Mouse (Mus musculus) neural tube, embryonic 11.5 days (tissue): ENCODE data around the gene Myh7. TPM values are rescaled to one million over a fixed set of nuclear protein-coding genes. Genes with fewer than 3 reads are reported as not detected.
"Not testable (repeated sequence)": the region's sequence is repeated elsewhere in the genome, so short reads cannot be mapped to it uniquely, and the experiment has no call there.

ENCODE experiments used
- ATAC-seq: fragments of 200-750 bp; cut with Nextera tagmentation; 2 replicates; pipeline ENCODE4 v1.8.0; 2017; ENCODE audit warnings: moderate number of reproducible peaks, mild to moderate bottlenecking, moderate TSS enrichment, moderate library complexity; ENCODE audit not compliant: insufficient read depth, low FRiP score, low TSS enrichment
- DNase-seq: peaks from one replicate; pipeline ENCODE4 v3.0.0-alpha.2; 2015; ENCODE audit warnings: low spot score
- H3K27ac ChIP-seq: fragments of 300-500 bp; sonication (generic); 2 replicates; pipeline ENCODE4 v1.5.1; 2014; ENCODE audit warnings: low read depth, mild to moderate bottlenecking, low read length
- H3K27me3 ChIP-seq: fragments of 300-500 bp; sonication (generic); 2 replicates; pipeline ENCODE4 v1.6.1; 2014; ENCODE audit warnings: mild to moderate bottlenecking, low read length, mixed read lengths; ENCODE audit not compliant: control insufficient read depth, insufficient read depth
- H3K36me3 ChIP-seq: fragments of 300-500 bp; sonication (generic); 2 replicates; pipeline ENCODE4 v1.6.1; 2014; ENCODE audit warnings: mild to moderate bottlenecking, low read length, moderate library complexity, mixed read lengths; ENCODE audit not compliant: control insufficient read depth, insufficient read depth
- H3K4me1 ChIP-seq: fragments of 300-500 bp; sonication (generic); 2 replicates; pipeline ENCODE4 v1.6.1; 2014; ENCODE audit warnings: low read length, mixed read lengths; ENCODE audit not compliant: control insufficient read depth, insufficient read depth
- H3K4me2 ChIP-seq: fragments of 300-500 bp; sonication (generic); 2 replicates; pipeline ENCODE4 v1.6.1; 2014; ENCODE audit warnings: low read depth, mild to moderate bottlenecking, moderate library complexity
- H3K4me3 ChIP-seq: fragments of 300-500 bp; sonication (generic); 2 replicates; pipeline ENCODE4 v1.5.1; 2014; ENCODE audit warnings: low read depth, low read length
- H3K9ac ChIP-seq: fragments of 300-500 bp; sonication (generic); 2 replicates; pipeline ENCODE4 v1.6.1; 2014; ENCODE audit warnings: mild to moderate bottlenecking, low read length
- H3K9me3 ChIP-seq: fragments of 300-500 bp; sonication (generic); 2 replicates; pipeline ENCODE4 v1.6.1; 2016; ENCODE audit warnings: low read length; ENCODE audit not compliant: control insufficient read depth
- WGBS: fragments of 180-500 bp; shearing (Covaris S2); extraction: QIAGEN DNeasy Blood & Tissue Kit; methylation state at CpG from one replicate; pipeline ENCODE4 v1.1.7; 2014; 5-methylcytosine and 5-hydroxymethylcytosine counted together
- polyA plus RNA-seq: library from polyadenylated mRNA; unstranded; fragments of >200 nt; fragmentation: Nextera tagmentation; extraction: Ambion mirVana; gene quantifications from 2 replicates; pipeline ENCODE4 v1.2.1, GENCODE M21; 2014

Gene Myh7
- polyA plus RNA-seq, 1 experiment from 2014 or later = 15.6 TPM

- no peaks in the 10 kb centered on the region for H3K27me3 ChIP-seq
- H3K4me2 ChIP-seq = no peak overlapping the region
- no peak overlapping the region for H3K27ac ChIP-seq
- H3K4me1 ChIP-seq = no peaks in the 10 kb centered on the region
- no peak for ATAC-seq
- DNase-seq = no peak
- WGBS = 82% methylated on average over 3 of the region's 3 CpGs
- H3K4me3 ChIP-seq = no peak overlapping the region
- H3K9me3 ChIP-seq = no peaks in the 10 kb centered on the region
- H3K9ac ChIP-seq = no peak overlapping the region
- no peaks in the 10 kb centered on the region for H3K36me3 ChIP-seq
Observed at GRCm38 (mm10) chr14:54967874-54968273, 26.6 kb downstream of the Myh7 start.

GRCm38 (mm10) chr14:54966320-54966977, 28.0 kb downstream of the Myh7 start, which contains the start of gene Myh6:
Myh6 (minus strand) TSS chr14:54966927.
- H3K36me3 ChIP-seq = no peaks in the 10 kb centered on the region
- no peak within 1 kb of the TSS for H3K4me2 ChIP-seq
- ATAC-seq (no peak), DNase-seq (no peak)
- H3K27me3 ChIP-seq = no peaks in the 10 kb centered on the region
- WGBS = 67% methylated on average over 7 of the region's 7 CpGs
- H3K9ac ChIP-seq = no peak within 1 kb of the TSS
- H3K4me3 ChIP-seq = no peak within 1 kb of the TSS
- no peak within 1 kb of the TSS for H3K27ac ChIP-seq
- no peaks in the 10 kb centered on the region for H3K4me1 ChIP-seq
- no peaks in the 10 kb centered on the region for H3K9me3 ChIP-seq

- Histone ChIP-seq H3K27ac (no peak overlapping the region), H3K36me3 (no peaks in the 10 kb centered on the region), H3K9me3 (no peaks in the 10 kb centered on the region), H3K27me3 (no peaks in the 10 kb centered on the region), H3K4me1 (no peaks in the 10 kb centered on the region), H3K4me2 (no peak overlapping the region), H3K4me3 (no peak overlapping the region), H3K9ac (no peak overlapping the region)
- no peak for DNase-seq
- no peak for ATAC-seq
- 78% methylated on average over 6 of the region's 6 CpGs for WGBS
Observed at GRCm38 (mm10) chr14:54965631-54966030, 28.8 kb downstream of the Myh7 start.

- no peaks in the 10 kb centered on the region for H3K27me3 ChIP-seq
Observed at GRCm38 (mm10) chr14:54965044-54965443, 29.4 kb downstream of the Myh7 start.

GRCm38 (mm10) chr14:54963727-54964126, 30.7 kb downstream of the Myh7 start:
- Histone ChIP-seq H3K4me1 (no peaks in the 10 kb centered on the region), H3K27ac (no peak overlapping the region), H3K36me3 (no peaks in the 10 kb centered on the region), H3K4me3 (no peak overlapping the region), H3K9ac (no peak overlapping the region), H3K27me3 (no peaks in the 10 kb centered on the region), H3K4me2 (no peak overlapping the region), H3K9me3 (no peaks in the 10 kb centered on the region)
- WGBS = 88% methylated on average over 11 of the region's 11 CpGs
- ATAC-seq (no peak), DNase-seq (no peak)

More at GRCm38 (mm10) chr14:54965044-54965443, 29.4 kb downstream of the Myh7 start:
- Histone ChIP-seq H3K27ac (no peak overlapping the region), H3K4me1 (no peaks in the 10 kb centered on the region), H3K4me2 (no peak overlapping the region), H3K36me3 (no peaks in the 10 kb centered on the region), H3K4me3 (no peak overlapping the region), H3K9ac (no peak overlapping the region), H3K9me3 (no peaks in the 10 kb centered on the region)
- ATAC-seq (no peak), DNase-seq (no peak)
- WGBS = 90% methylated on average over 15 of the region's 15 CpGs

GRCm38 (mm10) chr14:54962714-54963113, 31.7 kb downstream of the Myh7 start:
- no peaks in the 10 kb centered on the region for H3K4me1 ChIP-seq
- DNase-seq (no peak), ATAC-seq (no peak)
- no peak overlapping the region for H3K4me2 ChIP-seq
- H3K4me3 ChIP-seq = no peak overlapping the region
- no peaks in the 10 kb centered on the region for H3K36me3 ChIP-seq
- H3K9ac ChIP-seq = no peak overlapping the region
- no peak overlapping the region for H3K27ac ChIP-seq
- 85% methylated on average over 7 of the region's 7 CpGs for WGBS
- H3K9me3 ChIP-seq = no peaks in the 10 kb centered on the region
- H3K27me3 ChIP-seq = no peaks in the 10 kb centered on the region

- ATAC-seq (no peak), DNase-seq (no peak)
- H3K9ac ChIP-seq = no peak overlapping the region
- no peaks in the 10 kb centered on the region for H3K9me3 ChIP-seq
- H3K36me3 ChIP-seq = no peaks in the 10 kb centered on the region
- H3K4me3 ChIP-seq = no peak overlapping the region
- no peaks in the 10 kb centered on the region for H3K4me1 ChIP-seq
- no peak overlapping the region for H3K4me2 ChIP-seq
- 81% methylated on average over 5 of the region's 5 CpGs for WGBS
- no peaks in the 10 kb centered on the region for H3K27me3 ChIP-seq
- no peak overlapping the region for H3K27ac ChIP-seq
Observed at GRCm38 (mm10) chr14:54961487-54961886, 32.9 kb downstream of the Myh7 start.

- WGBS = 79% methylated on average over 10 of the region's 10 CpGs
- DNase-seq (no peak), ATAC-seq (no peak)
- Histone ChIP-seq H3K4me2 (no peak overlapping the region), H3K27me3 (no peaks in the 10 kb centered on the region), H3K4me1 (no peaks in the 10 kb centered on the region), H3K9me3 (no peaks in the 10 kb centered on the region), H3K4me3 (no peak overlapping the region), H3K36me3 (no peaks in the 10 kb centered on the region), H3K27ac (no peak overlapping the region), H3K9ac (no peak overlapping the region)
Observed at GRCm38 (mm10) chr14:54960769-54961168, 33.7 kb downstream of the Myh7 start.

GRCm38 (mm10) chr14:54959853-54960613, 34.4 kb downstream of the Myh7 start:
- not testable (repeated sequence) for H3K4me1 ChIP-seq, H3K9me3 ChIP-seq, H3K4me3 ChIP-seq, H3K4me2 ChIP-seq, H3K36me3 ChIP-seq, H3K9ac ChIP-seq, H3K27ac ChIP-seq, ATAC-seq, DNase-seq, H3K27me3 ChIP-seq
- WGBS = 88% methylated on average over 12 of the region's 12 CpGs
